Mouse (Mus musculus) kidney, embryonic 14.5 days (tissue): ENCODE data around the gene Nrap. TPM values are rescaled to one million over a fixed set of nuclear protein-coding genes. Genes with fewer than 3 reads are reported as not detected.

Experiments
- ATAC-seq: fragments of 200-750 bp; cut with Nextera tagmentation; 2 replicates; pipeline ENCODE4 v1.8.0; 2017; ENCODE audit warnings: moderate number of reproducible peaks, mild to moderate bottlenecking, moderate TSS enrichment, moderate library complexity; ENCODE audit not compliant: low FRiP score, low TSS enrichment
- H3K27ac ChIP-seq: fragments of 300-500 bp; sonication (generic); 2 replicates; pipeline ENCODE4 v1.5.1; 2014; ENCODE audit warnings: low read depth, mild to moderate bottlenecking, low read length, moderate library complexity, mixed read lengths
- H3K27me3 ChIP-seq: fragments of 300-500 bp; sonication (generic); 2 replicates; pipeline ENCODE4 v1.6.1; 2014; ENCODE audit warnings: mild to moderate bottlenecking, low read length; ENCODE audit not compliant: control insufficient read depth, insufficient read depth
- H3K36me3 ChIP-seq: fragments of 300-500 bp; sonication (generic); 2 replicates; pipeline ENCODE4 v1.6.1; 2014; ENCODE audit warnings: low read length, mixed read lengths; ENCODE audit not compliant: control insufficient read depth, insufficient read depth
- H3K4me1 ChIP-seq: fragments of 300-500 bp; sonication (generic); 2 replicates; pipeline ENCODE4 v1.6.1; 2014; ENCODE audit warnings: low read length, mixed read lengths; ENCODE audit not compliant: control insufficient read depth, insufficient read depth
- H3K4me2 ChIP-seq: fragments of 300-500 bp; sonication (generic); replicated peaks from 2 replicates; pipeline ENCODE4 v1.6.1; 2014; ENCODE audit warnings: low read depth, mild to moderate bottlenecking, low read length
- H3K4me3 ChIP-seq: fragments of 300-500 bp; sonication (generic); 2 replicates; pipeline ENCODE4 v1.5.1; 2014; ENCODE audit warnings: mild to moderate bottlenecking, low read length
- H3K9ac ChIP-seq: fragments of 300-500 bp; sonication (generic); 2 replicates; pipeline ENCODE4 v1.6.1; 2014; ENCODE audit warnings: low read depth, mild to moderate bottlenecking, low read length, moderate library complexity
- H3K9me3 ChIP-seq: fragments of 300-500 bp; sonication (generic); 2 replicates; pipeline ENCODE4 v1.6.1; 2016; ENCODE audit warnings: low read length; ENCODE audit not compliant: control insufficient read depth
- WGBS: fragments of 180-500 bp; shearing (Covaris S2); extraction: QIAGEN DNeasy Blood & Tissue Kit; methylation state at CpG from one replicate; pipeline ENCODE4 v1.1.7; 2014; 5-methylcytosine and 5-hydroxymethylcytosine counted together
- polyA plus RNA-seq: library from polyadenylated mRNA; unstranded; fragments of >200 nt; fragmentation: Nextera tagmentation; extraction: Ambion mirVana; gene quantifications from 2 replicates; pipeline ENCODE4 v1.2.1, GENCODE M21; 2014

The Nrap gene
- polyA plus RNA-seq, 1 experiment from 2014 or later: 0.19 TPM

- Histone ChIP-seq H3K4me1 (no peaks in the 10 kb centered on the region), H3K36me3 (no peaks in the 10 kb centered on the region)
- peak; percentile 32; the same call in 1 of the 2 replicates for ATAC-seq
These were observed 15.8 kb downstream of the Nrap start for GRCm38 (mm10) chr19:56374011-56374410.

GRCm38 (mm10) chr19:56373246-56373645 lies 16.6 kb downstream of the Nrap start:
- no peak overlapping the region for H3K4me3 ChIP-seq
- no peak for ATAC-seq
- H3K4me1 ChIP-seq: no peaks in the 10 kb centered on the region
- H3K36me3 ChIP-seq: no peaks in the 10 kb centered on the region
- H3K9ac ChIP-seq: no peak overlapping the region
- 95% methylated on average over 5 of the region's 5 CpGs for WGBS
- H3K9me3 ChIP-seq: no peaks in the 10 kb centered on the region
- no peak overlapping the region for H3K27ac ChIP-seq
- H3K4me2 ChIP-seq: no peak overlapping the region
- H3K27me3 ChIP-seq: no peaks in the 10 kb centered on the region

More at GRCm38 (mm10) chr19:56374011-56374410, 15.8 kb downstream of the Nrap start:
- Histone ChIP-seq H3K27me3 (no peaks in the 10 kb centered on the region), H3K9me3 (no peaks in the 10 kb centered on the region), H3K27ac (no peak overlapping the region), H3K9ac (no peak overlapping the region), H3K4me2 (no peak overlapping the region), H3K4me3 (no peak overlapping the region)
- 58% methylated on average over 10 of the region's 10 CpGs for WGBS

GRCm38 (mm10) chr19:56372226-56372625 lies 17.6 kb downstream of the Nrap start:
- H3K27ac ChIP-seq: no peak overlapping the region
- no peaks in the 10 kb centered on the region for H3K4me1 ChIP-seq
- no peaks in the 10 kb centered on the region for H3K27me3 ChIP-seq
- H3K36me3 ChIP-seq: no peaks in the 10 kb centered on the region
- no peak overlapping the region for H3K4me3 ChIP-seq
- H3K9ac ChIP-seq: no peak overlapping the region
- 75% methylated on average over 7 of the region's 7 CpGs for WGBS
- H3K4me2 ChIP-seq: no peak overlapping the region
- no peaks in the 10 kb centered on the region for H3K9me3 ChIP-seq
- no peak for ATAC-seq

- WGBS: 85% methylated on average over 6 of the region's 6 CpGs
- H3K9me3 ChIP-seq: no peaks in the 10 kb centered on the region
- no peaks in the 10 kb centered on the region for H3K4me1 ChIP-seq
- H3K9ac ChIP-seq: no peak overlapping the region
- no peak overlapping the region for H3K4me3 ChIP-seq
- no peak overlapping the region for H3K4me2 ChIP-seq
- no peak overlapping the region for H3K27ac ChIP-seq
- ATAC-seq: no peak
- H3K27me3 ChIP-seq: no peaks in the 10 kb centered on the region
- no peaks in the 10 kb centered on the region for H3K36me3 ChIP-seq
These were observed 19.3 kb downstream of the Nrap start for GRCm38 (mm10) chr19:56370389-56371150.

GRCm38 (mm10) chr19:56368912-56369311 lies 20.9 kb downstream of the Nrap start:
- ATAC-seq: no peak
- no peak overlapping the region for H3K27ac ChIP-seq
- no peak overlapping the region for H3K9ac ChIP-seq
- no peaks in the 10 kb centered on the region for H3K27me3 ChIP-seq
- H3K36me3 ChIP-seq: no peaks in the 10 kb centered on the region
- no peak overlapping the region for H3K4me3 ChIP-seq
- H3K4me2 ChIP-seq: no peak overlapping the region
- WGBS: 87% methylated on average over 7 of the region's 7 CpGs
- 0 out of 2 replicates have a peak, but pooled peaks cover 3% of the 10 kb centered on the region for H3K4me1 ChIP-seq
- no peaks in the 10 kb centered on the region for H3K9me3 ChIP-seq

GRCm38 (mm10) chr19:56367778-56368177 lies 22.1 kb downstream of the Nrap start:
- Histone ChIP-seq H3K9ac (no peak overlapping the region), H3K9me3 (no peaks in the 10 kb centered on the region), H3K27ac (no peak overlapping the region), H3K4me3 (no peak overlapping the region), H3K4me1 (0 out of 2 replicates have a peak, but pooled peaks cover 3% of the 10 kb centered on the region), H3K4me2 (no peak overlapping the region), H3K36me3 (no peaks in the 10 kb centered on the region), H3K27me3 (no peaks in the 10 kb centered on the region)
- ATAC-seq: no peak
- 80% methylated on average over 7 of the region's 7 CpGs for WGBS

- H3K4me3 ChIP-seq: no peak overlapping the region
- 0 out of 2 replicates have a peak, but pooled peaks cover 3% of the 10 kb centered on the region for H3K4me1 ChIP-seq
- H3K36me3 ChIP-seq: no peaks in the 10 kb centered on the region
- no peak overlapping the region for H3K4me2 ChIP-seq
- no peak for ATAC-seq
- no peaks in the 10 kb centered on the region for H3K9me3 ChIP-seq
- H3K27me3 ChIP-seq: no peaks in the 10 kb centered on the region
- 89% methylated on average over 9 of the region's 9 CpGs for WGBS
- H3K27ac ChIP-seq: no peak overlapping the region
- H3K9ac ChIP-seq: no peak overlapping the region
These were observed 23.2 kb downstream of the Nrap start for GRCm38 (mm10) chr19:56366625-56367024.

- no peaks in the 10 kb centered on the region for H3K9me3 ChIP-seq
- H3K36me3 ChIP-seq: no peaks in the 10 kb centered on the region
- 0 out of 2 replicates have a peak, but pooled peaks cover 3% of the 10 kb centered on the region for H3K4me1 ChIP-seq
- no peak overlapping the region for H3K9ac ChIP-seq
- no peak overlapping the region for H3K4me2 ChIP-seq
- no peak overlapping the region for H3K4me3 ChIP-seq
- no peaks in the 10 kb centered on the region for H3K27me3 ChIP-seq
- 86% methylated on average over 11 of the region's 11 CpGs for WGBS
- no peak overlapping the region for H3K27ac ChIP-seq
- ATAC-seq: no peak
These were observed 23.7 kb downstream of the Nrap start for GRCm38 (mm10) chr19:56366168-56366567.

- no peak overlapping the region for H3K4me3 ChIP-seq
- no peak overlapping the region for H3K27ac ChIP-seq
- WGBS: 47% methylated on average over 8 of the region's 8 CpGs
- H3K36me3 ChIP-seq: no peaks in the 10 kb centered on the region
- ATAC-seq: no peak
- H3K4me2 ChIP-seq: no peak overlapping the region
- no peak overlapping the region for H3K9ac ChIP-seq
- no peaks in the 10 kb centered on the region for H3K27me3 ChIP-seq
- 0 out of 2 replicates have a peak, but pooled peaks cover 3% of the 10 kb centered on the region for H3K4me1 ChIP-seq
- no peaks in the 10 kb centered on the region for H3K9me3 ChIP-seq
These were observed 25.3 kb downstream of the Nrap start for GRCm38 (mm10) chr19:56364563-56364962.
